Mouse (Mus musculus) ovary, postnatal 10 days (tissue): ENCODE measurements at regions not wholly inside any gene's neighbourhood (a gene's known extent, or its start where the extent isn't known, plus 50 kb on each side); places are given as distances from the start of the nearest gene placed in this dataset.
A peak's percentile ranks its signal among the peaks of the same experiment; 100 is the strongest.

ENCODE experiments used
- DNase-seq: peaks from one replicate; pipeline ENCODE4 v3.0.0; 2022; ENCODE audit warnings: low spot score

DNA sequence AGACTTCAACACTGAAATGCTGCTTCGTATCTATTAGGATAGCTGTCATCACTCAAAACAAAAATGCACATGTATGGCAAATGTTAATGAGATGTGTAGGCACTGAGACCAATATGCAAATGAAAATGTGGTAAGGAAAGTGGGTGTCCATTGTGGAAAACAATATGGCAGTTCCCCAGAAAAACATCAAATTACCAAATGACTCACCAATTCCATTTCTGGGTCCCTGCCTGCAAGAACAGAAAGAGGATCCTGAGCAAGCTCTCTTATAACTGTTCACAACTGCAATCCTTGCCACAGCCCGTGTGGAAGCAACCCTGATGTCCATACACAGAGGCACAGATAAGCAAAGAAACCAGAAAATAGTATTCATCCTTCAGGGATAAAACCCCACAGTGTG, 442.0 kb downstream of the Defb40 start:
- no peak for DNase-seq

DNA sequence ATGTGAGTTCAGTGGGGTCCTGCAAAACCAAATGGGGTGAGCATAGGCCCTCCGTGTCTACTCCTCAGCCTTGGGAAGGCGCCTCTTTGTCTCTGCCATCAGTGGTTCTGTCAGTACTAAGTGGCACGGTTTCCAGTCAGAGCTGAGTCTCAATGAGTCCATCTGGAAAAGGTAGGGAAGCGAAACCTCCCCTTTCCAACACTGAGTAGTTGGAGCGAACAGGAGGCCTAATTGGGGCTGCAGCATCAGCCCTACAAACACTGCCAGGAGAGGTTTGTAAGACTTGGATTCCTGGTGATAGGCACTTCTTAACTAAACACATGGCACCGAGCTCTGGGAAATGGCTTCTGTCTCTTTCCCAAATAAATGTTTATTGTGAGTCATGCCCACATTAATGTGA, 449.9 kb downstream of the Defb40 start:
- DNase-seq: no peak

DNA sequence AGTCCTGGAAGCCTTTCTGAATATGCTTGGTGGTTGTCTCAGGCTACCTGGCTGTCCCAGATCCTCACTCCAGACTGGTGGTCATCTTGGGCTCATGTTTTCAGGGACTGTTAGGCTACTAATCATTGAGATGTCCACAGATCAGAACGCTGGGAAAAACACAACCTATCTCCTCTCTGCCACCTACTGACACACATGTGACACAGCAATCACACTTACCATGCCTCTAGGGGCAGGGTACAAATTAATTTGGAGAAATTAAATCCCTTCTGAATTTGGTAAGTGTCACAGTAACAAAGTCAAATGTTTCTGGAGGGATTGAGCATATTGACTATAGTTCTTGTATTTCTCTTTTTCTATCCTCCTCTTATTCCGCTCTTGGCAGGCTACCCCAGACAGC, 465.6 kb downstream of the Defb40 start:
- DNase-seq: no peak

DNA sequence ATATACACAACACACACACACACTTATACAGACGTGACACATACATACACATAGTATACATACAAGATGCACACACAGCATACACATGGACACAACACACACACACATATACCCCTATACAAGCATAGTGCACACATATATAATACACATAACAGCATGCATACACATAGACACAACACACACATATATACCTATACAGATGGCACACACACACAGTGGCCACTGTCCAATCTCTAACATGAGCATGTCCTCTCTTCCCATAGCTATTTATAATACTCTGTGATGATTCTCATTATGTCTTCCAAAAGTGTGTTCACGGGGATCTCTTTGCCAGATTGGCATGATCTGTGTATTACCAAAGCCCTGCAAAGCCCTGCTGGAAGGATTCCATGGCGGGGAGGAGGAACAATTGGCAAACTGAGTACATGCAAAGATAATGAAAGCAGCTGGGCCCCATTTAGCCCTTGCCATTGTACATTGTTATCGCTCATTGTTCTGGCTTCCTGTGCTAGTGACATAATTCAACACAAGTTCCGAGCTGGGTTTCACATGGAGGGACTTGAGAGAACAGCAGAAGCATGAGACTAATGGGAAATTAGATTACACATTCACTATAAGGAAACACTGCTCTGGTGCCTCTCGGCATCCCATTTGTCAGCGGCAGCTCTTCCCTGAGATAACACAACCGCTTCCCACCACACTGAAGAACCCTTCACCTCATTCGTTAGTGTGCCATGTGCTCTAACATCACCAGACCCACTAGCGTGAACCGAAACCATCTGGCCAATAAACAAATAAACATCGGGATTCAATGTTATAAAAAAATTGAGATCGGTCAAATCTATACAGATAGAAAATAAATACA, 471.7 kb downstream of the Defb40 start:
- DNase-seq: no peak

DNA sequence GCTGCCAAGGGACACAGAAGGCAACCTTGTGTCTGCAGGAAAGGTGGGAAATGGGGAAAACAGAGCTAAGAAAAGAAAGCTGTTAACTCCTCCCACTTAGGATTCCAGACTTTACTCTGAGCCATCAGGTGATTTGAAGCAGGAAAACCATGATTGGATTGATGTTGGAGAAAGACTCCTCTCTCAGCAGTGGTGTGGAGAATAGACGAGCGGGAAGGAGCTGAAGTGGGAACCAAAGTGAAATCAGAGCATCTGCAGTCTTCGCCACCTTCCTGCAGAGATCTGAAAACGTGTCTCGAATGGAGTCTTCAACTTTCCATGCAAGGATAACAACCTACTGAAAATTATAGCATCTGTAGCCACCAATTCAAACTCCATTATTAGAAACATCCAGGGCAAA, 487.4 kb downstream of the Defb40 start:
- no peak for DNase-seq

DNA sequence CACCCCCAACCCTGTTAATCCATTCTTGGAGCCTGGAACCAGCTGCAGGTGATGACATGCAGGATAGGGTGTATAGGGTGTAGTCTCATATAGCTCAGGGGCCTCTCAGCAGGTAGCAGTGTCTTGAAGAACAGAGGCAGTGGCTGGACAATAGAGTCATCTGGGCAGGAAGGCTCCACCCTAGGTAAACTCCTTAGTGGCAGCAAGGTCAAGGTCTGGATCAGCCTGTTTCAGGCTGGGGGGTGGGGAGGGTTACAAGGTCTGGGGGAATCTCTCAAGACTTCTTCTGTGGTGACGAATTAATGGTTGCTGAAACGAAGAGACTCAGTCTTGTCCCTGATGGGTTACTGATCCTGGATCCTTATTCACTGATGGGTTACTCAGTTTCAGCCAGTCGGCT, 498.0 kb downstream of the Defb40 start:
- DNase-seq: no peak

DNA sequence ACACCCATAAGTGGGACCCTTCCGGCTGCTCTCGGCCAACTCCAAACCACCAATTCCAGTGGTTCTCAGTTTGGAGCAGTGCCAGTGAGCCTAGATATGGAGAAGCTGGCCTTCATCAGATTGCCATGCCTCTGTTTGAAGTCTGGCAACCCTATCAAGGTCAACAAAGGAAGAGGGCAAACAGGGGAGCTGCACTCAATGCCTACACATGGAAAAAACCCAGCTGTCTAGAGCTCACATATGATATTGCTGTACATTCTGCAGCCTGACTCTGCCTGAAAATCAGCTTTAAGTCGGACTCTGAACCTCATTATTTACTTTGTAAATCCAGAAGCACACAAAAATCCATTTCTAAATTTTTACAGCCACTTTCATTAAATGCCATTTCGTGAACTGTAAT, 499.9 kb downstream of the Defb40 start:
- DNase-seq: no peak

DNA sequence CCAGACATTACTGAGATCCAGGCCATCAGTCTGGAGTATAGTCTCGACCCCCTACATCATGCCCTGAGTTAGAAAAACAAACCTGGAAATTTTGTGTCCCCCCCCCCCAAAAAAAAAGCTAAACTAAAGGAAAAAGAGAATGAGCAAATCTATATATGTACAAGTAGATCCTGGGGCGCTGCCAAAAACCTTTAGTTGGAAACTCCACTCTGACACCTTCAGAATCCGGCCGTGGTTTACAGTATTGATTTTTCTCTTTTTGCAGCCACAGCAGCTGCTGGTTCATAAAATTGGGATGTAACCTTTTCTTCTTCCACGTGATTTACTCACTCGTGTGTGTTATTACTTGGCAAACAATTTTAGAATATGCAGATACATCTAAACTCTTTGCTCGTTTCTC, 510.5 kb downstream of the Defb40 start:
- no peak for DNase-seq

DNA sequence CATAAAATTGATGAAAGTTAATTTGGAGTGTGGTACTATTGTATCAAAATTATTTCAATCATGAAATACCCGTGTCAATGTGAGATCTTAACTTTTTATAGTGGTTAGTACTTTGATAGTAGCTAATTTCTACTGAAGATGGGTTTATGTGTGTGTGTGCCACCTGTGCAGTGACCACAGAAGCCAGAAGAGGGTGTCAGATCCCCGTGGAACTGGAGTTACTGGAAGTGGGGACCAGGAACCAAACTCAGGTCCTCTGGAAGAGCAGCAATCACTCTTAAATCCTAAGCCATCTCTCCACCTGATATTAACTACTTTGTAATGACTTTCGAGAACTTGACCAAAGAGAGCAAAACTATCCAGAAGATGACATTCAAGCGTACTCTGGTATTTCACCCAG, 517.4 kb downstream of the Defb40 start:
- no peak for DNase-seq

DNA sequence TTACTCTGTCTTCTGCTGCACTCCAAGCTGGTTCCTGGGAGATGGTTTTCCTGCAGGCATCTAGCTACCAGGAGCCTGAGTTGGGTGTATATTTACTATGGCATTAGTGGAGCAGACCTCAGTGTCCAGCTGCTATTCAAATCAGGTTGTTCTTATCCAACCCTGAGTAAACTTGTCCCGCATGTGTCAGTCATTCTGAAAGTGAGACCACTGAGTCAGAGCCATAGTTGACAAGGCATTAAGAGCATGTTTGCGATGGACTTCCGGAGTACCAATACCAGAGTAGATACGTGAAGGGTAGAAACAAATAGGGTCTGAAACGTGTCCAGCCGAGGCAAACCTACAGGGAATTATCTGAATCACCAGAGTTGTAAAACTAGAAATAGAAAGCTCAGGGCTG, 520.6 kb downstream of the Defb40 start:
- DNase-seq: no peak

DNA sequence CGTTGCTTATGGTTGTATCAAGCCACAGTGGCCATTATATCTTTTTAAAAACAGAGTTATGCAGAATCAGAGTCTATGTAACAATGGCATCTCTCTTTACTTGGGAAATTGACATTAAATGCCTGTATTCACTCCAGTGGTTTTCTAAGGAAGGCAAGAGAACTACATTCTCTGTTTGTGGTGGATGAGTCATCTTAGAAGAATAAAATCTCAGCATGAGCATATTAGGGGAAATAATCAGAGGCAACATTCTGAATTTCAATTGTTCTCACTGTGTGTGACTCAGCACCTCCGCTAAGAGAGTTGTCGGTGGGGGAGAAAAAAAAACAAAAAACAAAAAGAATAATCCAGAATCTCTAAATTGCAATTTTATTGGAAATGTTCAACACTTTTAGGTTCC, 529.0 kb downstream of the Defb40 start:
- no peak for DNase-seq

DNA sequence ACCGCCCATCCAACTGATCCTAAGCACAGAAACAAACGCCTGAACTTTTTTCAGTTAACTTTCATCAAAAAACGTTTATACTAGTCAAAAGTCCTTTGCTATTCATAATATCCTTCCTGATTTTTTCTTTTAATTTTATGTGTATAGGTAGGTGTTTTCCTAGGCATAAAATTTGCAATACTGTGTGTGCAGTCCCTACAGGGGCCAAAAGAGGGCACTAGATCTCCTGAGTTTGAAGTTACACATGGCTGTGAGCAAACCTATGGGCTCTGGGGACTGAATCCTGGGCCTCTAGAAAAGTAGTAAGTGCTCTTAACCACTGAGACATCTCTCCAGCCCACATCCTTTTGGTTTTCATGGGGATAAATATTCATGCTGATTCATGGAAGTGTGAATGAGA, 535.8 kb downstream of the Defb40 start:
- no peak for DNase-seq

DNA sequence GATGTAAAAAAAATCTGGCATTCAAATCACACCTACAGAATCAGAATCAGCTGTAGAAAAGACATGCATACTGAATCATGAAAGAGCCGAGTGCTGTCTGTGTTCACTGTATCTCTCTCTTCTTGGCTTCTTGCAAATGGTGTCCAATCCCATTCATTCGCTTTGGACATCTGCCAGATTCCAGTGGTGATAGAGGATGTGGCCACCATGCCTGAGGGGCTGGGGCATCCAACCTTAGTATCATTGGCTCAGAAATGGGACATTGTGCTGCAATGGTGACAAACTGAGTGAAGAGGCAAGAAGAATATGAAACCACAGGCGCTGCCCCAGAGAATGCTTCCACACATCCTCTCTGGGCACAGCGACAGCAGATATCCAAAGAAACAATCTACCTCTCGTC, 555.2 kb downstream of the Defb40 start:
- no peak for DNase-seq

DNA sequence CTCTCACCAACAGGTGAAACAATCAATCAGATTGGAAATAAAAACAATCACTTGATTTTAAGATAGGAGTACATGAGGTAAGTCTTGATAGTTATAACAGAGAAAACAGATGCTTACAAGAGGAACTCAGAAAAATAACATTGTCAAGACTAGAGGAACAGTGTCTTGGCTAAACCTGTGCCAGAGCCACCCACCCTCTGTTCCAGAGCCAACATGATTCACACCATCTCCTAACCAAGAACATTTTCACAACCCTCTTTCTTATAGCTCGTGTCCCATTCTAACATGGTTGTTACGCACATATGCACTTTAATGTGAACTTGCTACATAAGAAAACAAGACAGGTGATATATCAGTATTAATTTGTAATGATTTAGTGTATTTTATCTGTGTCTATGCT, 565.6 kb downstream of the Defb40 start:
- no peak for DNase-seq

DNA sequence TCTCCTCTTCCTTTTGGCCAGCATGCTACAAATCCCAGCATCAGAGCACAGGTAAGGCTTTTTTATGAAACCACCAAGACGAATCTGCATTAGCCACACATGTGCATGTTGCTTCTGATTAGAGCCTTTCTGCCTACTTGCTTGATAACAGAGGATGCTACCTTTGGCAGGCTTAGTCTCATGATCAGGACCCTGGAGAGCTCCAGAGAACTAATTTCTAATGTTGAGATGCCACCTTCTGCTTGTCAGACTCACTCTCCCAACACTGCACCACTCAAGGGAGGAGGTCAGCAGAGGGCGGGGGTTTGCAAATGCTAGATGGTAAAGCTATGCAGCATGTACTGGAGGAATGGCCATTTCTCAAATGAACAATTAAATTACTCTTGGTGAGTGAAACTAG, 571.6 kb downstream of the Defb40 start:
- no peak for DNase-seq

DNA sequence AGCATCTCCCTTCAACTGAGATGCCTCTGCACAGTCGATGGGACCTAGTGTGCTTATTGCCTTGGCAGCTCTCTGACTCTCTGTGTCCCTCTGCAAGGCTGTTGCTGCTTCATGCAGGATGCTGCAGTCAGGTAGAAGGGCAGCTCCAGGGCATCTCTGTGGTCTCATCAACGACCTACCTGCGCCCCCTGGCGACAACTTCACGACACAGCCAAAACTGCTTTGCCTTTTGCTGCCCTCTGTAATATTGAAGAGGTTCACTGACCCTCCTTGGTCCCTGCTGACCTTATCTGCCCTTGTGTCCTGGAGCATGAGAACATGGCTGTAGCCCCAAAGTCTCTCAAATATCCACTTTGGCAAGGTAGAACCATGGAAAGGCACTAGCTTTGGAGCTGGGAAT, 589.7 kb downstream of the Defb40 start:
- DNase-seq: no peak

DNA sequence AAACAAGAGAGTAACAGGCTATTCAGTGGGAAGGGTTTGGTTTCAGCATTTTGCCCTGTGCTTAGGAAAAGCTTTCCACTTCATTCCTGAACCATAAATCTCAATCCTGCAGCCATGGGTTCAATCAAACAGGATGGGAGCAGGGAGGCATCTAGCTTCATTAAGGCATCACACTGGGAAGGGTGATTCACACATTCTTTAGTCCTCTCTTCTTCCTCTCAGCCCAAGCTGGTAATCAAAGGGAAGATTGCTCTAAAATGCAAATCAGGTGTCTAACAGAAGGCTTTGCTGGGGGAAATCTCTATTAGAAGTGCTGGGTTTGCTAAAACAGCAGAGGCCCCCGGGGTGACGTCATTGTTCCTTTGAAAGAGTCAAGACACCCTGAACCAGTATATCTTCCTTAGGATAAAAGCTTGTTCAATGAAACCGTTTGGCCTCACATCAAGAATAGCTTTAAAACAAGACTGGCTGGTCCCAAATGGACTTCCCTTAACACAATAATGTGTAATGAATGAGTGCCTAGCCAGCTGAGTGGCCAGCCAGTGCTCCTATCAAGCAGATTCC, 596.4 kb downstream of the Defb40 start:
- DNase-seq: no peak

DNA sequence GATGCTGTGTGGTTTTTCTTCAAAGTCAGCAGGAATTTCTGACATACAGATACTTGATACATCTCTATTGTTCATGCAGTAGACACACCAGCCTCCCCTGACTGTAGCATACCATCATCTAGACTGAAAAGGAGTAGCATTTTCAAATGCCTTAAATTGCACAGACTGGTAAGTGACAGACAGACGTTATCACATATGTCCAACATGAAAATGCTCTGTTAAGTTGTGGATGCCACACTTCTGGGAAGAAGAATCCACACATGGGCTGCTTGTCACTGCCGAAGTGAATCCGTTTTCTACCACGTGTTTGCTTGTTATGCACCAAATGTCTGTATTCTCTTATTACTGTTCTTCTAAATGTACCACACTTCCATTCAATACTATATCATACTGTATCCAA, 629.3 kb downstream of the Defb40 start:
- DNase-seq: no peak

DNA sequence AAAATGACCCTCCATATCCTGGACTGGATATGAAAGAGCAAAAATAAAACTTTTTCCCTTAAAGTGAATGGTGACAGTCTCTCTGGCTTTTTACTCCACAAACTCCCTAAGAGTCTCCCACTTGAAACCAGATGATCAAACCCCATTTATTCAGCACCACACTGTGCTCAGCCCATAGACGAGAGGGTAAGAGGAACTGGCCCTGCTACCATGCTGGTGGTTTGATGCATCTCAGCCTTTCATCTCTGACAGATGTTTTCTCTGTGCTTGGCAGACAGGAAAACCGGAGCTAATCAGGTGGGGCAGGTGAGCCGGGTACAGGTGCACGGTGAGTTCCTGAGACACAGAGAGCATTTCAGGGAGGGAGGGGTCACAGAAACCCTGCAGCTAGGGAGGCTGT, 631.8 kb downstream of the Defb40 start:
- no peak for DNase-seq

DNA sequence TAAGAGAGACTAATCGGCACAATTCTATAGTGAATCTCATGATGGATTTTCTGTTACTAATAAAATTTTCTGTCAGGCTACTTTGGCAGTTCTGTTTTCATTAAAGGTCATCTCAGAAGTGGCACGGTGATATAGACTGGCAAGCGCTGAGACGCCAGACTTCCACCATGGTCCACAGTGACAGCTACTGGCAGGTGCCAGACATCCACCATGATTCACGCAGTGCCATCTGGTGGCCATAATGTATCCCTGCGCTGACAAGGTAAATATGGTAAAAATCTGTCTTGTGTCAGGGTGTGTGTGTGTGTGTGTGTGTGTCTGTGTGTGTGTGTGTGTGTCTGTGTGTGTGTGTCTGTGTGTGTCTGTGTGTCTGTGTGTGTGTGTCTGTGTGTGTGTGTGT, 632.7 kb downstream of the Defb40 start:
- DNase-seq: peak; percentile 4

DNA sequence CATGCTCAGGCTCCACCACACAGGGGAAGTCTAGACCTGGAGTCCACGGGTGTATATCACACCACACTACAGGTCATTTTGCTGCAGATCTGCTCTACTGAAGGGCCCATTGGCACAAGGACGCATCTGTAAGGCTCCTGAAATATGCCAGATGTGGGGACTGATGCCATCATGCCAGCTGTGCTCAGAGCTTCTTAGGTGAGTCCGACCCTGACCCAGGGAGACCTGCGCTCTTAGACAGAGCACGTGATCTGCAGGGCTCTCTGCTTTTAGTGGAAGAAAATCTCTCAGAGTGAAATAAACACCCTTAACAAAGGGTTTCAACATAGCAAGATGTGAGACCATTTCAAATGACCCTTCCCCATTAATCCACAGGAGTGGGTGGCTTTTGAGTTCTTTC, 633.2 kb downstream of the Defb40 start:
- DNase-seq: no peak

DNA sequence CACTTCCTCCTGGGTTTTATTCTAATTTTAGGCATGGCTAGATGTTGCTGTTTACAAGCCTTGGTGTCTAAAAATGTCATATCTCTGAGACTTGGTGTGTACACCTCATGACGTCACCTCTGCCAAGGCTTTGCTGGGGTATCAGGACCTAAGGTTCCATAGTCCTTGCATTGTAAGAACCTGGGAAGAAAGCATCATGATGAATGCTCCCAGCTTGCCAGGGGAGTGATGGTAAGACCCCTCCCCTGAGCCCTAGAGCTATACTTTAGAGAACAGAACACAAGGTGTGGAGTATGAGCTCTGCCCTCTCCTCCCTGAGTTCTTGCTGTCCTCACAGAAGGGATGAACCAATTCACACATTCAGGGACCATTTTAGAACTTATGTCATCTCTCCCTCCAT, 642.5 kb downstream of the Defb40 start:
- DNase-seq: no peak

DNA sequence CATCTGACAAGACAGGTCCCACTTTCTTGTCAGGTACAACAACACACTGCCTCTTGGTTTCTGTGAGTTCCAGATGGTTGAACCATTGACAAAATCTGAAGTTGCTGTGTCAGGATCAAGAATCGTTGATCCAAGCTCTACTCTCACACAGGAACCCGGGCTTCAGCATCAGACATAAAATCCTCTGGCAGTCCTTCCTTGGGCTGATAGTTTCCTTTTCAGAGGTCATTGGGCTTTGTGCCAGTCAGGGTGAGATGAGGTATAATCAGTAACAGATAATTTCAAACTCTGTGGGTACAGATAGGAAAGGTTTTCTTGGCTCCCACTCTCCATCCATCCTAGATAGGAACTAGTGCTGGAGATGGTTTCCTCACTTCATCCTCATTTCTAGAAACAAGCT, 649.5 kb downstream of the Defb40 start:
- no peak for DNase-seq

DNA sequence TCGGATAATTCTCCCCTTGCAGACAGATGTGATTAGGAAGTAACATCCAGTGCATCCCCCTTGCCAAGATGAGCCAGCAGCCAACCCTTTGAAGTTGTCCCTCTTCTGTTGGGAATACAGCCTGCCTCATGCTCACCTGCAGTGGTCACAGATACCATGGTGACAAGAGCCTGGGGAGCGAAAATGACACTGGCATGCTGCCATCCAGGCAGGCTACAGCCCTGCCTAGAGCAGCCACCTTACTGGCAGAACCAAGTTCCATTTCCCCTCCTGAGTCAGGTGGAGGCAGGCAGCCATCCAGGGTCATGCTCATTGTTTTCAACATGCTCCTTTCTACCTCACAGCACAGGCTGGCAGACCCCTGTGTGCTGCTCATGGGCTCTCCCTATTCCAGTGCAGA, 661.6 kb downstream of the Defb40 start:
- no peak for DNase-seq
